Mouse (Mus musculus) embryo, embryonic 10 days (tissue): Measurements from ENCODE around the gene Cadm2.

Source experiments
- DNase-seq: peaks from one replicate; pipeline ENCODE4 v3.0.0-alpha.2; 2015; ENCODE audit warnings: low spot score

Gene Cadm2

GRCm38 (mm10) chr16:66731212-66731611, 889.5 kb downstream of the Cadm2 start:
- DNase-seq: no peak

- DNase-seq: no peak
Observed at GRCm38 (mm10) chr16:66706476-66706875, 914.2 kb downstream of the Cadm2 start.

- DNase-seq: no peak
Observed at GRCm38 (mm10) chr16:66694783-66695182, 925.9 kb downstream of the Cadm2 start.

DNA sequence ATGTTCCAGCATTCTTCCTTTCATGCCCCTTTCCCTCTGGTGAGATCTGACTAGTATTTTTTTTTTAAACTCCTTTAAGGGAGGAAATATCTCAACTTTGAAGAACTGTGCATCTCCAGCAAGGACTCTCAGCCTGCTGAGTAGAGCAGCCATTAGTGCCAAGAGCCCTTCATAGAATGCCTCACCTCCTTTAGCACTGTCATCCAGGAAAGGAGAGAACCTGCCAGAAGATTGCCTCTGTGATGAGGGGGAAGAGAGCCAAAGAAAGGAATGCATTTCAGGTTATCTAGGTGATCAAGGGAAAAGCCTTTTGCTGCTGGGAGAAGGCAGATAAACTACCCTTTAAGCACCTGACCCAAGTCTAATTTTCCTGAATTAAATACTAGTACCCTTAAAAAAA, 943.5 kb downstream of the Cadm2 start:
- no peak for DNase-seq

- DNase-seq: no peak
Observed at GRCm38 (mm10) chr16:66651013-66651362, 969.7 kb downstream of the Cadm2 start.

- no peak for DNase-seq
Observed at GRCm38 (mm10) chr16:66650348-66651012, 970.2 kb downstream of the Cadm2 start.

- no peak for DNase-seq
Observed at GRCm38 (mm10) chr16:66647798-66648197, 972.9 kb downstream of the Cadm2 start.

DNA sequence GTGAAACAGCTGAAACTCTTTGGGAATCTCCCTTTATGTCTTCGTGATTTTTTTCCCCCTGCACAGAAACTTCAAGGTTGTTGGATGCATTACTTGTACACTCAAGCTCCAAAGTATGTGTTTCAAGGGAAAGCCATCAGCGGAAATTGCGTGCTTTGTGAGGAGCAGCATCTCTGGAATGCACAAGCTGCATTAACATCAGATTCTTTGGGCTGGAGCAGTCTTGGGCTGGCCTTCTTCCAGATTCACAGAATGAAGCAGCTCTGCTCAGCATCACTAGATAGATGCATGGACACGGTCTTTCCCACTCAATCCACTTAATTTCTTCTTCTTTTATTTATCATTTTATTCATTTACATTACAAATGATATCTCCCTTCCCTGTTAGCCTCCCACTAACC, 977.1 kb downstream of the Cadm2 start:
- DNase-seq: no peak

GRCm38 (mm10) chr16:66627527-66627926, 993.2 kb downstream of the Cadm2 start:
- no peak for DNase-seq

- DNase-seq: no peak
Observed at GRCm38 (mm10) chr16:66622423-66622822, 998.3 kb downstream of the Cadm2 start.

GRCm38 (mm10) chr16:66612624-66613023, 1008.1 kb downstream of the Cadm2 start:
- no peak for DNase-seq
